ENCODE assay signal across 8 mouse cellular contexts in the genomic region with DNA sequence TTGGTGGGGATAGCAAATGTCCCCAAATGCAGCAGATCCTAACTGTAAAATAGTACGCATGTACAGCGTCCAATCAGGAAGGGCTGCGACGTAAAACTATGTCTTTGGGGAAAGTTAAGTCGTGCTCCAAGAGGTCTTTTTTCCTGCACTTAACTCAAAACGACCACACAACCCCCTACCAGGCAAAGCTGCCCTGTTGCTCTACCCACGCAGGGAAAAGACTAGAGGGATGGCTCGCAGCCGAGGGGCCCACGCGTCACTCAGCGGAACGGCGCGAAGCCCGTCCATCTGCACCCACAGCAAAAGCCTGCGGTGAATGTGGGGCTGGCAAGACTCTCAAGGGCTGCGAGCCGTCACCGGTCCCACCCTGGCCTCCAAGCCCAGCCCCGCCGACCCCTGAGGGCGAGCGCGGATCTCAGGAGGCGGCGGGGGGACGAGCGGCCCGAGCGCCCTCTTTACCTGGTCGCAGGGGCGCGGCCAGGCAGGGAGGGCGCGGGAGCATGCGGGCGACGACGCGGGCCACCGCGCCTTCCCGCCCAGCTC. TPM values are rescaled to one million over a fixed set of nuclear protein-coding genes. Genes with fewer than 3 reads are reported as not detected.
DNase-seq lines count a peak whose midpoint lies in the region; ATAC-seq lines count a peak whose summit lies in the region.

No protein-coding gene starts in this region.

- peak; percentile 75; the same call in 1 of the 2 replicates for ATAC-seq in cerebellum, adult (ENCODE audit: insufficient number of reproducible peaks, low FRiP score, low TSS enrichment)
- ATAC-seq in forebrain, embryonic 16.5 days = peak; percentile 74
- peak; percentile 27 for ATAC-seq in megakaryocyte progenitor cell, adult 5-6 weeks (replicated peaks; ENCODE audit: poor library complexity)

- peak overlapping the region; percentile 95 for H3K9ac ChIP-seq in forebrain, embryonic 16.5 days (replicated peaks; ENCODE audit: low read depth, low read length)

- no peaks in the 10 kb centered on the region for H3K36me3 ChIP-seq in forebrain, embryonic 16.5 days (ENCODE audit: control insufficient read depth, insufficient read depth)

- H3K4me3 ChIP-seq in forebrain, embryonic 16.5 days (replicated peaks; ENCODE audit: low read length) = peak overlapping the region; percentile 87

- no peaks in the 10 kb centered on the region for H3K27me3 ChIP-seq in forebrain, embryonic 16.5 days (replicated peaks; ENCODE audit: control insufficient read depth, insufficient read depth, low read length)

- no peak for DNase-seq in cerebellum, postnatal 25 days
- peak; percentile 78 for DNase-seq in right cerebral cortex, adult 18-20 months
- DNase-seq in right cerebral cortex, postnatal 25 days = no peak
- DNase-seq in layer of hippocampus, adult 9-10 months (ENCODE audit: low spot score) = peak; percentile 21
- no peak for DNase-seq in ovary, postnatal 36 days (ENCODE audit: low spot score)

- 0% methylated on average over 41 of the region's 44 CpGs for WGBS in forebrain, embryonic 16.5 days

- H3K4me1 ChIP-seq in forebrain, embryonic 16.5 days (replicated peaks; ENCODE audit: control insufficient read depth, insufficient read depth, low read length) = peaks cover 20% of the 10 kb centered on the region

- peak overlapping the region; percentile 49 for H3K4me2 ChIP-seq in forebrain, embryonic 16.5 days (ENCODE audit: low read length)

- H3K27ac ChIP-seq in forebrain, embryonic 16.5 days (ENCODE audit: low read length) = peak overlapping the region; percentile 97

- H3K9me3 ChIP-seq in forebrain, embryonic 16.5 days (ENCODE audit: control insufficient read depth, low read length) = no peaks in the 10 kb centered on the region

RNA-seq across cellular contexts. Expression of a gene that starts 0.4 kb away (rescaled TPM):
- 17.0 and 22.9 TPM in 2 replicates for polyA plus RNA-seq in forebrain, embryonic 16.5 days (2015; fragmentation: Nextera tagmentation; extraction: Ambion mirVana)
- total RNA-seq in megakaryocyte progenitor cell, adult 5-6 weeks (2015) = 23.1 and 24.0 TPM in 2 replicates
- 12.5 and 14.9 TPM in 2 replicates for total RNA-seq in megakaryocyte progenitor cell, adult 5-6 weeks (2017)

RNA-seq across cellular contexts. Expression of a gene that starts 0.6 kb away (rescaled TPM):
- polyA plus RNA-seq in forebrain, embryonic 16.5 days (2015; fragmentation: Nextera tagmentation; extraction: Ambion mirVana) = 4.2 and 4.5 TPM in 2 replicates
- total RNA-seq in megakaryocyte progenitor cell, adult 5-6 weeks (2015) = 23.4 and 24.6 TPM in 2 replicates
- total RNA-seq in megakaryocyte progenitor cell, adult 5-6 weeks (2017) = 17.6 and 21.4 TPM in 2 replicates

Comparison
In these comparisons a context has a peak if more than half of its experiments do, and no peak if none do; other contexts are left out.
1. DNase-seq: peak in right cerebral cortex, adult 18-20 months (single experiment) and layer of hippocampus, adult 9-10 months (single experiment); none in cerebellum, postnatal 25 days (0 of 2), right cerebral cortex, postnatal 25 days (single experiment) and ovary, postnatal 36 days (single experiment).
2. Peak in every context shown above with its lines, with median percentiles within 50 percentile points of each other: ATAC-seq.